Mouse (Mus musculus): ENCODE measurements around the gene Igfbp7.

GRCm38 (mm10) chr5:77434060-77434459 is 26.2 kb upstream of the Igfbp7 start:
- TF ChIP-seq UBTF (IDR thresholded peaks at IDR 0.05; ENCODE audit: low read depth, low read length) (no peak), MAX (IDR thresholded peaks at IDR 0.05; ENCODE audit: low read length) (0 out of 2 replicates have a peak, but pooled peaks have one; percentile 20)

Measured in CH12.LX (cell line).